ENCODE assay signal across 11 mouse cellular contexts in genomic region chr11:76439666-76440065, GRCm38 (mm10). TPM values are rescaled to one million over a fixed set of nuclear protein-coding genes. Genes with fewer than 3 reads are reported as not detected.
DNase-seq lines count a peak whose midpoint lies in the region; ATAC-seq lines count a peak whose summit lies in the region.
"Had no signal": no experiment of that assay in that cellular context is flagged by ENCODE, and none has a peak within 500 bp of the region (broad histone marks: within the 10 kb centered on the region; RNA-seq: fewer than 3 reads in every experiment).

No protein-coding gene starts in this region.

- no peak overlapping the region for H3K9ac ChIP-seq in hindbrain, embryonic 15.5 days
- no peak overlapping the region for H3K9ac ChIP-seq in hindbrain, embryonic 11.5 days (ENCODE audit: low read depth, low read length)
- no peak overlapping the region for H3K9ac ChIP-seq in hindbrain, embryonic 16.5 days (ENCODE audit: low read depth, low read length)
- no peak overlapping the region for H3K9ac ChIP-seq in midbrain, embryonic 11.5 days (ENCODE audit: low read length)

- no peak for DNase-seq in hindbrain, embryonic 11.5 days (ENCODE audit: low spot score)
- peak; percentile 90 for DNase-seq in brain, adult 2 months (ENCODE audit: low read depth, low spot score)
- DNase-seq in midbrain, embryonic 11.5 days (ENCODE audit: low spot score, missing footprints) = no peak
- DNase-seq in ovary, postnatal 10 days (ENCODE audit: low spot score) = no peak
- DNase-seq in cerebellum, postnatal 25 days = no peak
- no peak for DNase-seq in kidney, postnatal 4 days
- DNase-seq: gastrocnemius, postnatal 36 days had no signal

- H3K4me2 ChIP-seq in hindbrain, embryonic 15.5 days = no peak overlapping the region
- H3K4me2 ChIP-seq in hindbrain, embryonic 11.5 days (replicated peaks; ENCODE audit: low read depth, low read length) = no peak overlapping the region
- H3K4me2 ChIP-seq in hindbrain, embryonic 16.5 days (ENCODE audit: low read length) = no peak overlapping the region
- no peak overlapping the region for H3K4me2 ChIP-seq in midbrain, embryonic 11.5 days
- H3K4me2 ChIP-seq: embryonic facial prominence, embryonic 12.5 days had no signal

- peaks cover 60% of the 10 kb centered on the region for H3K4me1 ChIP-seq in hindbrain, embryonic 15.5 days (replicated peaks)
- H3K4me1 ChIP-seq in hindbrain, embryonic 11.5 days (replicated peaks; ENCODE audit: control insufficient read depth, insufficient read depth, low read length) = peaks cover 4% of the 10 kb centered on the region; the same call in 1 of the 2 replicates
- peaks cover 43% of the 10 kb centered on the region for H3K4me1 ChIP-seq in hindbrain, embryonic 16.5 days (ENCODE audit: control insufficient read depth, insufficient read depth, low read depth, low read length)
- H3K4me1 ChIP-seq in midbrain, embryonic 11.5 days (ENCODE audit: control insufficient read depth, insufficient read depth, low read length) = peaks cover 20% of the 10 kb centered on the region

- peaks cover 16% of the 10 kb centered on the region; the same call in 1 of the 2 replicates for H3K36me3 ChIP-seq in hindbrain, embryonic 15.5 days
- H3K36me3 ChIP-seq in hindbrain, embryonic 11.5 days (ENCODE audit: control insufficient read depth, insufficient read depth, low read length) = no peaks in the 10 kb centered on the region
- 0 out of 2 replicates have a peak, but pooled peaks cover 2% of the 10 kb centered on the region for H3K36me3 ChIP-seq in hindbrain, embryonic 16.5 days (ENCODE audit: control insufficient read depth, insufficient read depth, low read length)
- no peaks in the 10 kb centered on the region; the same call in 1 of the 2 replicates for H3K36me3 ChIP-seq in midbrain, embryonic 11.5 days (ENCODE audit: control insufficient read depth, insufficient read depth, low read length)

- no peaks in the 10 kb centered on the region for H3K9me3 ChIP-seq in hindbrain, embryonic 15.5 days
- no peaks in the 10 kb centered on the region for H3K9me3 ChIP-seq in hindbrain, embryonic 11.5 days (ENCODE audit: control insufficient read depth, low read length)
- H3K9me3 ChIP-seq in hindbrain, embryonic 16.5 days (ENCODE audit: control insufficient read depth, low read length) = no peaks in the 10 kb centered on the region
- H3K9me3 ChIP-seq in midbrain, embryonic 11.5 days (ENCODE audit: control insufficient read depth, low read length) = no peaks in the 10 kb centered on the region
- H3K9me3 ChIP-seq: embryonic facial prominence, embryonic 12.5 days had no signal

- H3K4me3 ChIP-seq in hindbrain, embryonic 15.5 days = no peak overlapping the region
- no peak overlapping the region for H3K4me3 ChIP-seq in hindbrain, embryonic 11.5 days (ENCODE audit: low read depth, low read length)
- H3K4me3 ChIP-seq in hindbrain, embryonic 16.5 days (ENCODE audit: low read length) = no peak overlapping the region
- no peak overlapping the region for H3K4me3 ChIP-seq in midbrain, embryonic 11.5 days (ENCODE audit: low read depth, low read length)
- H3K4me3 ChIP-seq: embryonic facial prominence, embryonic 12.5 days had no signal

- no peak for ATAC-seq in hindbrain, embryonic 15.5 days (ENCODE audit: low FRiP score, low read depth)
- no peak for ATAC-seq in hindbrain, embryonic 11.5 days (ENCODE audit: low FRiP score)
- ATAC-seq in hindbrain, embryonic 16.5 days = peak; percentile 13; the same call in 1 of the 2 replicates
- ATAC-seq in midbrain, embryonic 11.5 days (ENCODE audit: low FRiP score) = 0 out of 2 replicates have a peak, but pooled peaks have one; percentile 16
- ATAC-seq: lung, postnatal 0 days had no signal

- H3K27me3 ChIP-seq in hindbrain, embryonic 15.5 days = no peaks in the 10 kb centered on the region
- H3K27me3 ChIP-seq in hindbrain, embryonic 11.5 days (ENCODE audit: control insufficient read depth, insufficient read depth, low read length) = no peaks in the 10 kb centered on the region
- no peaks in the 10 kb centered on the region for H3K27me3 ChIP-seq in hindbrain, embryonic 16.5 days (replicated peaks; ENCODE audit: control insufficient read depth, insufficient read depth, low read length)
- peaks cover 11% of the 10 kb centered on the region for H3K27me3 ChIP-seq in midbrain, embryonic 11.5 days (ENCODE audit: control insufficient read depth, insufficient read depth, low read length)
- H3K27me3 ChIP-seq: embryonic facial prominence, embryonic 12.5 days had no signal

- 4% methylated on average over 3 of the region's 3 CpGs for WGBS in hindbrain, embryonic 15.5 days
- 21% methylated on average over 3 of the region's 3 CpGs for WGBS in hindbrain, embryonic 11.5 days
- 7% methylated on average over 3 of the region's 3 CpGs for WGBS in hindbrain, embryonic 16.5 days
- 4% methylated on average over 3 of the region's 3 CpGs for WGBS in midbrain, embryonic 11.5 days

- peak overlapping the region; percentile 50 for H3K27ac ChIP-seq in hindbrain, embryonic 15.5 days (replicated peaks)
- no peak overlapping the region for H3K27ac ChIP-seq in hindbrain, embryonic 11.5 days (ENCODE audit: low read depth, low read length)
- no peak overlapping the region for H3K27ac ChIP-seq in hindbrain, embryonic 16.5 days (ENCODE audit: low read depth, low read length)
- no peak overlapping the region for H3K27ac ChIP-seq in midbrain, embryonic 11.5 days (ENCODE audit: low read depth, low read length)
- H3K27ac ChIP-seq: embryonic facial prominence, embryonic 12.5 days had no signal

RNA-seq across cellular contexts. Expression of gene Timm22, which starts 32.9 kb away (rescaled TPM):
- polyA plus RNA-seq in hindbrain, embryonic 15.5 days (2015; fragmentation: Nextera tagmentation; extraction: Ambion mirVana) = 91.9 and 103 TPM in 2 replicates
- polyA plus RNA-seq in hindbrain, embryonic 11.5 days (2014; fragmentation: Nextera tagmentation; extraction: Ambion mirVana) = 113 and 116 TPM in 2 replicates
- 99.8 and 107 TPM in 2 replicates for polyA plus RNA-seq in hindbrain, embryonic 16.5 days (2015; fragmentation: Nextera tagmentation; extraction: Ambion mirVana)
- polyA plus RNA-seq in midbrain, embryonic 11.5 days (2014; fragmentation: Nextera tagmentation; extraction: Ambion mirVana) = 117 and 118 TPM in 2 replicates

RNA-seq across cellular contexts. Expression of gene Nxn, which starts 40.7 kb away (rescaled TPM):
- 26.1 and 27.5 TPM in 2 replicates for polyA plus RNA-seq in hindbrain, embryonic 15.5 days (2015; fragmentation: Nextera tagmentation; extraction: Ambion mirVana)
- polyA plus RNA-seq in hindbrain, embryonic 11.5 days (2014; fragmentation: Nextera tagmentation; extraction: Ambion mirVana) = 40.0 and 45.2 TPM in 2 replicates
- polyA plus RNA-seq in hindbrain, embryonic 16.5 days (2015; fragmentation: Nextera tagmentation; extraction: Ambion mirVana) = 22.2 and 28.8 TPM in 2 replicates
- polyA plus RNA-seq in midbrain, embryonic 11.5 days (2014; fragmentation: Nextera tagmentation; extraction: Ambion mirVana) = 43.8 and 51.3 TPM in 2 replicates

Comparison
In these comparisons a context has a peak if more than half of its experiments do, and no peak if none do; other contexts are left out.
1. ATAC-seq: peak in hindbrain, embryonic 16.5 days (single experiment) and midbrain, embryonic 11.5 days (single experiment); none in hindbrain, embryonic 15.5 days (single experiment) and hindbrain, embryonic 11.5 days (single experiment).